Mouse (Mus musculus): ENCODE measurements around the gene Ei24.

GRCm38 (mm10) chr9:36783921-36784320 lies 13.3 kb downstream of the Ei24 start:
- TF ChIP-seq CTCF (IDR thresholded peaks at IDR 0.05; ENCODE audit: low read depth) (no peak), EP300 (IDR thresholded peaks at IDR 0.05; ENCODE audit: low read depth) (no peak)
